Mouse (Mus musculus): ENCODE measurements at regions not wholly inside any gene's neighbourhood (a gene's known extent, or its start where the extent isn't known, plus 50 kb on each side); places are given as distances from the start of the nearest gene placed in this dataset.
A peak's percentile ranks its signal among the peaks of the same experiment; 100 is the strongest.

DNA sequence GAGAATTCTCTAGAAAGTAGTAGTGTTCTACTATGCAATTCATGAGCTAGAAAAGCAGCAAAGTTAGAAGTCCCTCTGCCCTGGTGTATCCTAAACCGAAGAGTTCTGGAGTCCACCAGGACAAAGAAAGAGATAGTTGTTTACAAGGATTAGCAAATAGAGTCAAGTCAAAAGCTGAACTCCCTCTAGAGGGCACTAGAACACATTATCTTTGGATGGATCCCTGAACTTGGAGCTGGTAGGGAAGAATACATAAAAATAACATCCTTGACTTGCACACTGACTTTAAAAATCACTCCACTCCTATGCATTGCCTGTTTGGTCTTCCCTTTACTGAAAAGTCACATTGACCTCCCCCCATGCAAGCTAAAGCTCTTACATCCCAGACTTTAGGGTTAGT is 205.3 kb upstream of the Arhgap42 start:
- TF ChIP-seq CTCF (conservative IDR thresholded peaks at IDR 0.05; ENCODE audit: insufficient read depth, insufficient read length, low read depth, low read length) = 0 out of 2 replicates have a peak, but pooled peaks have one; percentile 9
- no peak for TF ChIP-seq POLR2A (IDR thresholded peaks at IDR 0.05; ENCODE audit: low read depth, low read length)
